Mouse (Mus musculus): ENCODE results near the gene Pdzrn3. TPM values are rescaled to one million over a fixed set of nuclear protein-coding genes. Genes with fewer than 3 reads are reported as not detected.

Gene Pdzrn3
- polyA plus RNA-seq, 1 experiment: 8.7 TPM

DNA sequence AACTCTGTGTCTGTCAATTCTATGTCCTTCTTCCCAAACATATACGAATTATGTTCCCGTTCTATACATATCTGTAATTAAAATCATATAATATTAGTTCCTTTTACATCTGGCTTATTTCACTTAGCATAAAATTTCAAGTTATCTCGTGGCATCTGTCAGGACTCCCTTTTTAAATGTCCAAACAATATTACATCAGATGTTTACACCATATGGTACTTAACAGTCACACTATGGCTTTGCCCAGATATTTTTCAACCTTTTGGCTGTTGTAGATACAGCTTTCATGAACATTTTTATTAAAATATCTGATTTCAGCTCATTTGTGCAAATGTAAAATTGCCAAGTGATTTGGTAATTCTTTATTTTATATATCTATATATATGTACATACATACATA is 242.3 kb downstream of the Pdzrn3 start:
- DNase-seq (ENCODE audit: low read depth, low spot score): no peak
- 77% methylated on average over 3 of the region's 3 CpGs for WGBS

GRCm38 (mm10) chr6:101125396-101125795 is 252.3 kb downstream of the Pdzrn3 start:
- 30% methylated on average over 5 of the region's 5 CpGs for WGBS

DNA sequence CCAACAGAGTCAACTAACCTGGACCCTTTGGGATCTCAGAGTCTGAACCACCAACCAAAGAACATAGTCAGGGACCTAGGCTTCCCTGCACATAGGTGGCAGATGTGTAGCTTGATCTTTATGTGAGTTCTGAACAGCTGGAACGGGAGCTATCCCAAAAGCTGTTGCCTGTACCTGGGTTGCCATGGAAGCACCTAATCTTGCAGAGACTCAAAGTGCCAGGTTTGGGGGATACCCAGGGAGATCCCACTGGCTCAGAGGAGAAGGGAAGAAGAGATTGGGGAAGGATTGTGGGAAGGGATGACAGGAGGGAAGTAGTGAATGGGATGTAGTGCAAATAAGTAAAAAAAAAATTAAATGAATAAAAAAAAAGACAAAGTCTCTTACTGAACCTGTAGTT is 268.7 kb downstream of the Pdzrn3 start:
- WGBS: 78% methylated on average over 1 of the region's 1 CpGs
- no peak for DNase-seq (ENCODE audit: low read depth, low spot score)

More at GRCm38 (mm10) chr6:101125396-101125795, 252.3 kb downstream of the Pdzrn3 start:
- DNase-seq (ENCODE audit: low read depth, low spot score): no peak

DNA sequence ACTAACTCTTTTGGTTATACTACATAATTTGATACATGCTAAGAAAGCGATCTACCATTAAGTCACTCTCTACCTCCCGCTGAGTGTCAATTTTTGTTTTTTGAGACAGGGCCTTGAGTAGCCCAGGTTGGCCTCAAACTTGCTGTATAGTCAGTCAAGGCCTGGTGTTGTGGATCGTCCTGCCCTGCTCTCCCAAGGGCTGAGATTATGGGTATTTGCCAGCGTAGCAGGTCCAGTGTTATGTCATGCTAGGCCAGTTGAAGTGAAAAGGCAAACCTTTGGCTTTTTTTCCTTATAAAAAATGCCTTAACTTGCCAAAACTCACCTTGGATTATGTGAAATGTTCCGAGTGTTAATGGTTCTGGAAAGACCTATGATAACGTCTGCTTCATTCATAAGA is 274.2 kb downstream of the Pdzrn3 start:
- WGBS: 95% methylated on average over 6 of the region's 6 CpGs
- no peak for DNase-seq (ENCODE audit: low read depth, low spot score)

GRCm38 (mm10) chr6:101101709-101102654 is 275.7 kb downstream of the Pdzrn3 start:
- WGBS: 21% methylated on average over 14 of the region's 14 CpGs
- peak; percentile 58 for DNase-seq (ENCODE audit: low read depth, low spot score)
